Mouse (Mus musculus) kidney, embryonic 14.5 days (tissue): ENCODE measurements around the gene Lman1l. TPM values are rescaled to one million over a fixed set of nuclear protein-coding genes. Genes with fewer than 3 reads are reported as not detected.

Experiments
- ATAC-seq: fragments of 200-750 bp; cut with Nextera tagmentation; 2 replicates; pipeline ENCODE4 v1.8.0; 2017; ENCODE audit warnings: moderate number of reproducible peaks, mild to moderate bottlenecking, moderate TSS enrichment, moderate library complexity; ENCODE audit not compliant: low FRiP score, low TSS enrichment
- H3K27ac ChIP-seq: fragments of 300-500 bp; sonication (generic); 2 replicates; pipeline ENCODE4 v1.5.1; 2014; ENCODE audit warnings: low read depth, mild to moderate bottlenecking, low read length, moderate library complexity, mixed read lengths
- H3K27me3 ChIP-seq: fragments of 300-500 bp; sonication (generic); 2 replicates; pipeline ENCODE4 v1.6.1; 2014; ENCODE audit warnings: mild to moderate bottlenecking, low read length; ENCODE audit not compliant: control insufficient read depth, insufficient read depth
- H3K36me3 ChIP-seq: fragments of 300-500 bp; sonication (generic); 2 replicates; pipeline ENCODE4 v1.6.1; 2014; ENCODE audit warnings: low read length, mixed read lengths; ENCODE audit not compliant: control insufficient read depth, insufficient read depth
- H3K4me1 ChIP-seq: fragments of 300-500 bp; sonication (generic); 2 replicates; pipeline ENCODE4 v1.6.1; 2014; ENCODE audit warnings: low read length, mixed read lengths; ENCODE audit not compliant: control insufficient read depth, insufficient read depth
- H3K4me2 ChIP-seq: fragments of 300-500 bp; sonication (generic); replicated peaks from 2 replicates; pipeline ENCODE4 v1.6.1; 2014; ENCODE audit warnings: low read depth, mild to moderate bottlenecking, low read length
- H3K4me3 ChIP-seq: fragments of 300-500 bp; sonication (generic); 2 replicates; pipeline ENCODE4 v1.5.1; 2014; ENCODE audit warnings: mild to moderate bottlenecking, low read length
- H3K9ac ChIP-seq: fragments of 300-500 bp; sonication (generic); 2 replicates; pipeline ENCODE4 v1.6.1; 2014; ENCODE audit warnings: low read depth, mild to moderate bottlenecking, low read length, moderate library complexity
- H3K9me3 ChIP-seq: fragments of 300-500 bp; sonication (generic); 2 replicates; pipeline ENCODE4 v1.6.1; 2016; ENCODE audit warnings: low read length; ENCODE audit not compliant: control insufficient read depth
- WGBS: fragments of 180-500 bp; shearing (Covaris S2); extraction: QIAGEN DNeasy Blood & Tissue Kit; methylation state at CpG from one replicate; pipeline ENCODE4 v1.1.7; 2014; 5-methylcytosine and 5-hydroxymethylcytosine counted together
- polyA plus RNA-seq: library from polyadenylated mRNA; unstranded; fragments of >200 nt; fragmentation: Nextera tagmentation; extraction: Ambion mirVana; gene quantifications from 2 replicates; pipeline ENCODE4 v1.2.1, GENCODE M21; 2014

The Lman1l gene
- polyA plus RNA-seq, 1 experiment from 2014 or later = not detected

GRCm38 (mm10) chr9:57561711-57562099, 58.9 kb downstream of the Lman1l start:
- Histone ChIP-seq H3K36me3 (no peaks in the 10 kb centered on the region), H3K9me3 (no peaks in the 10 kb centered on the region), H3K4me2 (peak overlapping the region; percentile 77), H3K9ac (peak overlapping the region; percentile 76), H3K27ac (0 out of 2 replicates have a peak overlapping the region, but pooled peaks have one; percentile 37), H3K4me1 (peaks cover 22% of the 10 kb centered on the region), H3K27me3 (no peaks in the 10 kb centered on the region), H3K4me3 (peak overlapping the region; percentile 75)
- no peak for ATAC-seq
- 80% methylated on average over 13 of the region's 13 CpGs for WGBS

GRCm38 (mm10) chr9:57560861-57561710, 59.5 kb downstream of the Lman1l start, which contains the start of gene Scamp2:
Gene Scamp2 (plus strand): TSS chr9:57560943.
- Histone ChIP-seq H3K36me3 (no peaks in the 10 kb centered on the region), H3K4me2 (peak within 1 kb of the TSS; percentile 77), H3K4me3 (peak within 1 kb of the TSS; percentile 75), H3K4me1 (peaks cover 21% of the 10 kb centered on the region), H3K27ac (peak within 1 kb of the TSS; percentile 67; the same call in 1 of the 2 replicates), H3K27me3 (no peaks in the 10 kb centered on the region), H3K9ac (peak within 1 kb of the TSS; percentile 76), H3K9me3 (no peaks in the 10 kb centered on the region)
- ATAC-seq = peak; percentile 98
- under 1% methylated on average over 37 of the region's 37 CpGs for WGBS

GRCm38 (mm10) chr9:57560263-57560662, 60.3 kb downstream of the Lman1l start:
- H3K9ac ChIP-seq = peak overlapping the region; percentile 76; the same call in 1 of the 2 replicates
- WGBS = 26% methylated on average over 7 of the region's 7 CpGs
- H3K27ac ChIP-seq = no peak overlapping the region

GRCm38 (mm10) chr9:57559568-57559967, 61.0 kb downstream of the Lman1l start:
- Histone ChIP-seq H3K36me3 (no peaks in the 10 kb centered on the region), H3K9me3 (no peaks in the 10 kb centered on the region), H3K27me3 (no peaks in the 10 kb centered on the region), H3K4me1 (peaks cover 16% of the 10 kb centered on the region), H3K4me2 (no peak overlapping the region), H3K9ac (no peak overlapping the region), H3K4me3 (no peak overlapping the region), H3K27ac (no peak overlapping the region)
- WGBS = 67% methylated on average over 2 of the region's 2 CpGs
- no peak for ATAC-seq

More at GRCm38 (mm10) chr9:57560263-57560662, 60.3 kb downstream of the Lman1l start:
- no peak for ATAC-seq
- Histone ChIP-seq H3K4me3 (peak overlapping the region; percentile 75), H3K36me3 (no peaks in the 10 kb centered on the region), H3K27me3 (no peaks in the 10 kb centered on the region), H3K9me3 (no peaks in the 10 kb centered on the region), H3K4me2 (peak overlapping the region; percentile 77), H3K4me1 (peaks cover 16% of the 10 kb centered on the region)

GRCm38 (mm10) chr9:57558625-57559024, 61.9 kb downstream of the Lman1l start:
- no peak overlapping the region for H3K27ac ChIP-seq
- no peaks in the 10 kb centered on the region for H3K36me3 ChIP-seq
- no peaks in the 10 kb centered on the region for H3K27me3 ChIP-seq
- H3K9ac ChIP-seq = no peak overlapping the region
- ATAC-seq = no peak
- no peak overlapping the region for H3K4me2 ChIP-seq
- 84% methylated on average over 4 of the region's 4 CpGs for WGBS
- H3K4me1 ChIP-seq = peaks cover 16% of the 10 kb centered on the region
- H3K4me3 ChIP-seq = no peak overlapping the region
- no peaks in the 10 kb centered on the region for H3K9me3 ChIP-seq

- 82% methylated on average over 3 of the region's 3 CpGs for WGBS
- no peak overlapping the region for H3K4me2 ChIP-seq
- H3K9ac ChIP-seq = no peak overlapping the region
- no peaks in the 10 kb centered on the region for H3K27me3 ChIP-seq
- H3K36me3 ChIP-seq = no peaks in the 10 kb centered on the region
- peaks cover 12% of the 10 kb centered on the region for H3K4me1 ChIP-seq
- H3K4me3 ChIP-seq = no peak overlapping the region
- H3K27ac ChIP-seq = no peak overlapping the region
- H3K9me3 ChIP-seq = no peaks in the 10 kb centered on the region
- ATAC-seq = no peak
Observed at GRCm38 (mm10) chr9:57557215-57557614, 63.4 kb downstream of the Lman1l start.

Other genes starting within 250 kb of the Lman1l start
- 22.9 and 30.4 TPM in 2 replicates for gene Ppcdc, start 180.7 kb downstream of the Lman1l start, polyA plus RNA-seq
- 7.3 and 9.0 TPM in 2 replicates for gene Scamp5, start 152.7 kb downstream of the Lman1l start, polyA plus RNA-seq
- gene Rpp25, start 116.7 kb downstream of the Lman1l start, polyA plus RNA-seq = 5.3 and 6.2 TPM in 2 replicates
- 675 and 707 TPM in 2 replicates for gene Cox5a, start 99.5 kb downstream of the Lman1l start, polyA plus RNA-seq
- gene Fam219b, start 83.2 kb downstream of the Lman1l start, polyA plus RNA-seq = 13.3 and 19.7 TPM in 2 replicates
- gene Mpi, start 68.0 kb downstream of the Lman1l start, polyA plus RNA-seq = 36.5 and 37.7 TPM in 2 replicates
- gene Scamp2, start 59.8 kb downstream of the Lman1l start, polyA plus RNA-seq = 69.2 and 71.4 TPM in 2 replicates
- gene Ulk3, start 31.3 kb downstream of the Lman1l start, polyA plus RNA-seq = 5.4 and 13.7 TPM in 2 replicates
- gene Cplx3, start 14.5 kb downstream of the Lman1l start, polyA plus RNA-seq = not detected in 2 replicates
- gene Csk, start 32.9 kb upstream of the Lman1l start, polyA plus RNA-seq = 24.3 and 26.1 TPM in 2 replicates
- not detected in 2 replicates for gene Cyp1a2, start 62.9 kb upstream of the Lman1l start, polyA plus RNA-seq
- gene Cyp1a1, start 67.2 kb upstream of the Lman1l start, polyA plus RNA-seq = 0.08 and 0.11 TPM in 2 replicates
- 20.7 and 24.1 TPM in 2 replicates for gene Edc3, start 87.8 kb upstream of the Lman1l start, polyA plus RNA-seq
- gene Clk3, start 145.1 kb upstream of the Lman1l start, polyA plus RNA-seq = 61.0 and 69.3 TPM in 2 replicates
- 6.5 and 7.2 TPM in 2 replicates for gene Arid3b, start 216.0 kb upstream of the Lman1l start, polyA plus RNA-seq